In genomic region chr6:126644181-126645043, GRCm38 (mm10) we compare ENCODE assay signal across 9 mouse cellular contexts. TPM values are rescaled to one million over a fixed set of nuclear protein-coding genes. Genes with fewer than 3 reads are reported as not detected.
A peak's percentile ranks its signal among the peaks of the same experiment; 100 is the strongest.
DNase-seq lines count a peak whose midpoint lies in the region; ATAC-seq and TF ChIP-seq lines count a peak whose summit lies in the region.
"Had no signal": no experiment of that assay in that cellular context is flagged by ENCODE, and none has a peak within 500 bp of the region (broad histone marks: within the 10 kb centered on the region; RNA-seq: fewer than 3 reads in every experiment).

No protein-coding gene starts in this region.

- no peaks in the 10 kb centered on the region for H3K9me3 ChIP-seq in E14TG2a.4 (ENCODE audit: low read length)
- H3K9me3 ChIP-seq in midbrain, embryonic 13.5 days: no peaks in the 10 kb centered on the region

- peak overlapping the region; percentile 73 for H3K4me3 ChIP-seq in E14TG2a.4 (replicated peaks; ENCODE audit: low read length)
- peak overlapping the region; percentile 64 for H3K4me3 ChIP-seq in midbrain, embryonic 13.5 days (replicated peaks)
- H3K4me3 ChIP-seq: erythroblast, embryonic 14.5 days had no signal

- under 1% methylated on average over 65 of the region's 66 CpGs for WGBS in midbrain, embryonic 13.5 days

- H3K27me3 ChIP-seq in E14TG2a.4 (ENCODE audit: insufficient read depth, low read length): peaks cover 90% of the 10 kb centered on the region
- peaks cover 57% of the 10 kb centered on the region for H3K27me3 ChIP-seq in midbrain, embryonic 13.5 days

- no peak for TF ChIP-seq CTCF in E14TG2a.4 (conservative IDR thresholded peaks at IDR 0.05; ENCODE audit: low read length)

- H3K27ac ChIP-seq in midbrain, embryonic 13.5 days: no peak overlapping the region

- peak overlapping the region; percentile 69 for H3K9ac ChIP-seq in midbrain, embryonic 13.5 days (replicated peaks)

- H3K4me2 ChIP-seq in midbrain, embryonic 13.5 days (replicated peaks): peak overlapping the region; percentile 99

- H3K4me1 ChIP-seq in E14TG2a.4 (replicated peaks; ENCODE audit: low read depth, low read length): peaks cover 43% of the 10 kb centered on the region
- peaks cover 44% of the 10 kb centered on the region for H3K4me1 ChIP-seq in midbrain, embryonic 13.5 days (replicated peaks)

- DNase-seq in adrenal gland, adult 2 months: peak; percentile 17
- DNase-seq in adrenal gland, adult 18-20 months (ENCODE audit: low spot score in 2 of 2): no peak
- peak; percentile 57 for DNase-seq in embryo, embryonic 10.5 days (ENCODE audit: low spot score)
- peak; percentile 9 for DNase-seq in heart, postnatal 4 days
- peak; percentile 31 for DNase-seq in left cerebral cortex, adult 11 months (ENCODE audit: low spot score)
- peak; percentile 36 for DNase-seq in yolk sac, embryonic 10.5 days (ENCODE audit: low spot score)

- no peaks in the 10 kb centered on the region for H3K36me3 ChIP-seq in E14TG2a.4 (ENCODE audit: insufficient read depth, low read length)
- no peaks in the 10 kb centered on the region for H3K36me3 ChIP-seq in midbrain, embryonic 13.5 days

- peak; percentile 62 for ATAC-seq in midbrain, embryonic 13.5 days

RNA-seq across cellular contexts. Expression of gene Kcna1, which starts 1.8 kb away (rescaled TPM):
- 1 to 10 TPM; 1.2 to 1.9 TPM for total RNA-seq in adrenal gland, adult 2 months (2021)
- polyA plus RNA-seq in adrenal gland, adult 2 months (2012; rRNA removed): 0.71 and 0.79 TPM in 2 replicates
- total RNA-seq in adrenal gland, adult 18-20 months (2021): 1 to 10 TPM in 1 of 2 experiments, under 1 TPM in 1; 0.83 to 2.2 TPM
- total RNA-seq in heart, postnatal 4 days (2021): under 1 TPM; 0.29 to 0.59 TPM
- 1.5 and 2.5 TPM in 2 replicates for polyA plus RNA-seq in midbrain, embryonic 13.5 days (2015; fragmentation: Nextera tagmentation; extraction: Ambion mirVana)
- polyA plus RNA-seq: erythroblast, embryonic 14.5 days had no signal

Comparison
In these comparisons a context has a peak if more than half of its experiments do, and no peak if none do; other contexts are left out.
1. DNase-seq: peak in adrenal gland, adult 2 months (single experiment), embryo, embryonic 10.5 days (single experiment), heart, postnatal 4 days (single experiment), left cerebral cortex, adult 11 months (single experiment) and yolk sac, embryonic 10.5 days (single experiment); none in adrenal gland, adult 18-20 months (0 of 2).